Mouse (Mus musculus) limb, embryonic 14.5 days (tissue): ENCODE data around the gene Ccdc38. TPM values are rescaled to one million over a fixed set of nuclear protein-coding genes. Genes with fewer than 3 reads are reported as not detected.

Experiments used
- ATAC-seq: fragments of 200-750 bp; cut with Nextera tagmentation; 2 replicates; pipeline ENCODE4 v1.8.0; 2017; ENCODE audit warnings: low read depth, moderate number of reproducible peaks, moderate TSS enrichment; ENCODE audit not compliant: low FRiP score
- DNase-seq: peaks from one replicate; pipeline ENCODE4 v3.0.0-alpha.2; 2015; ENCODE audit warnings: low spot score
- H3K27ac ChIP-seq: fragments of 300-500 bp; sonication (generic); replicated peaks from 2 replicates; pipeline ENCODE4 v1.5.1; 2014; ENCODE audit warnings: low read depth, mild to moderate bottlenecking, low read length, moderate library complexity, mixed read lengths
- H3K27me3 ChIP-seq: fragments of 300-500 bp; sonication (generic); 2 replicates; pipeline ENCODE4 v1.6.1; 2014; ENCODE audit warnings: low read length, mixed read lengths; ENCODE audit not compliant: control insufficient read depth, insufficient read depth
- H3K36me3 ChIP-seq: fragments of 300-500 bp; sonication (generic); 2 replicates; pipeline ENCODE4 v1.6.1; 2014; ENCODE audit warnings: mild to moderate bottlenecking, low read length, moderate library complexity, mixed read lengths; ENCODE audit not compliant: control insufficient read depth, insufficient read depth
- H3K4me1 ChIP-seq: fragments of 300-500 bp; sonication (generic); 2 replicates; pipeline ENCODE4 v1.6.1; 2014; ENCODE audit warnings: antibody characterized with exemption, low read length, mixed read lengths; ENCODE audit not compliant: control insufficient read depth, insufficient read depth
- H3K4me2 ChIP-seq: fragments of 300-500 bp; sonication (generic); replicated peaks from 2 replicates; pipeline ENCODE4 v1.6.1; 2014; ENCODE audit warnings: low read depth, mild to moderate bottlenecking, low read length, moderate library complexity; ENCODE audit not compliant: severe bottlenecking
- H3K4me3 ChIP-seq: fragments of 300-500 bp; sonication (generic); replicated peaks from 2 replicates; pipeline ENCODE4 v1.5.1; 2014; ENCODE audit warnings: low read length
- H3K9ac ChIP-seq: fragments of 300-500 bp; sonication (generic); 2 replicates; pipeline ENCODE4 v1.6.1; 2014; ENCODE audit warnings: mild to moderate bottlenecking, low read depth, low read length, moderate library complexity; ENCODE audit not compliant: severe bottlenecking
- H3K9me3 ChIP-seq: fragments of 300-500 bp; sonication (generic); 2 replicates; pipeline ENCODE4 v1.6.1; 2016; ENCODE audit warnings: low read length; ENCODE audit not compliant: control insufficient read depth
- POLR2A ChIP-seq: fragments of 200-500 bp; IDR thresholded peaks from 2 replicates; pipeline ENCODE4 v1.8.0; 2012; ENCODE audit warnings: inconsistent platforms, mild to moderate bottlenecking, moderate library complexity, borderline replicate concordance; ENCODE audit not compliant: insufficient read depth, insufficient read length; ENCODE audit errors: extremely low read depth
- WGBS: fragments of 180-500 bp; shearing (Covaris S2); extraction: QIAGEN DNeasy Blood & Tissue Kit; methylation state at CpG from one replicate; pipeline ENCODE4 v1.1.7; 2014; 5-methylcytosine and 5-hydroxymethylcytosine counted together
- polyA plus RNA-seq, 2 experiments: library from polyadenylated mRNA; depleted of rRNA in 1 of 2; stranded (reverse) in 1 of 2; unstranded in 1 of 2; fragments of >200 nt; fragmentation: Nextera tagmentation in 1 of 2; extraction: Ambion mirVana in 1 of 2; gene quantifications; 2 replicates each; pipeline versions ENCODE4 v1.2.1 to v1.2.3; 2012 to 2014

The Ccdc38 gene
- polyA plus RNA-seq, 2 experiments, result 0.01 to 0.39 TPM

GRCm38 (mm10) chr10:93595831-93596230, 55.4 kb downstream of the Ccdc38 start:
- no peak for ATAC-seq
- no peaks in the 10 kb centered on the region for H3K36me3 ChIP-seq
- no peak overlapping the region for H3K27ac ChIP-seq
- H3K9ac ChIP-seq, result no peak overlapping the region
- no peaks in the 10 kb centered on the region for H3K4me1 ChIP-seq
- no peak overlapping the region for H3K4me3 ChIP-seq
- no peak for TF ChIP-seq POLR2A
- DNase-seq, result no peak
- H3K27me3 ChIP-seq, result no peaks in the 10 kb centered on the region
- WGBS, result 51% methylated on average over 4 of the region's 4 CpGs
- no peaks in the 10 kb centered on the region for H3K9me3 ChIP-seq
- no peak overlapping the region for H3K4me2 ChIP-seq

DNA sequence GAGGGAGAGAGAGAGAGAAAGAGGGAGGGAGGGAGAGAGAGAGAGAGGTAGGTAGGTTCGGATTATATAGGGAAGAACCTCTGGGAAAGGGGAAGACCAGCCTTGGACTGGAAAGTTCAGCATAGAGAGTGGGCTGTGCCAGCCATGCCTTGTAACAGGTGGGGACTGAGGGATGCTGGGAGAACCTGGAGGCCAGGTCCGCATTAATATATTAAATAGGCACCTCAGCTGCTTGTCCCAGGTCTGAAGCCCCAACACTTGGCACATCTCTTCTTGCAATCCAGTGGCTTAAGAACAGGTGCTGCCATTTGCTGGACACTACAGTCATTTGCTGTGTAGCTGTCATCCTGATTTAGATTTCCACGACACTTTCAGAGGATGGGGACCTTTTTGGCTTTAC, 56.2 kb downstream of the Ccdc38 start:
- Histone ChIP-seq H3K9ac (no peak overlapping the region), H3K36me3 (no peaks in the 10 kb centered on the region), H3K4me3 (no peak overlapping the region), H3K9me3 (no peaks in the 10 kb centered on the region), H3K27me3 (no peaks in the 10 kb centered on the region), H3K27ac (no peak overlapping the region), H3K4me1 (no peaks in the 10 kb centered on the region), H3K4me2 (no peak overlapping the region)
- WGBS, result 83% methylated on average over 3 of the region's 3 CpGs
- ATAC-seq (no peak), DNase-seq (no peak)
- no peak for TF ChIP-seq POLR2A

DNA sequence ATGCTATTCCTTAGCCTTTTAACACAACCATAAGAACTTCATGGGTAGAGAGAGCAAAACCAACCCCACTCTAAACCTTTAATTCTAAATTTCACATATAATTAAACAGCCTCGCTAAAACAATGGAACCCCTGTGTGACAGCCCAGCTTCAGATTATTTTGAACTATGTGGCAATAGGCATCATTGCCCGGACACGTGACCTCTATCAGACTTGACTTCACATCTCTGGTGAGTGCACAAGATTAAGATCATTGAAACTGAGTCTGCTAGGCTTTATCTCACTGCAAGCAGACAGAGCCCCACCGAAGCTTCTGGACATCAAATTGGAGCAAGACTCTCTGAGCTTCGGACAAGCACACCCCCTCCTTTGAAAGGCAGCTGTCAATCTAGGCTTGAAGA, 61.9 kb downstream of the Ccdc38 start:
- Histone ChIP-seq H3K9me3 (0 out of 2 replicates have a peak, but pooled peaks cover 6% of the 10 kb centered on the region), H3K27me3 (no peaks in the 10 kb centered on the region), H3K9ac (no peak overlapping the region), H3K4me3 (no peak overlapping the region), H3K4me2 (no peak overlapping the region), H3K27ac (no peak overlapping the region), H3K4me1 (no peaks in the 10 kb centered on the region), H3K36me3 (no peaks in the 10 kb centered on the region)
- DNase-seq (no peak), ATAC-seq (no peak)
- no peak for TF ChIP-seq POLR2A
- 88% methylated on average over 5 of the region's 5 CpGs for WGBS

DNA sequence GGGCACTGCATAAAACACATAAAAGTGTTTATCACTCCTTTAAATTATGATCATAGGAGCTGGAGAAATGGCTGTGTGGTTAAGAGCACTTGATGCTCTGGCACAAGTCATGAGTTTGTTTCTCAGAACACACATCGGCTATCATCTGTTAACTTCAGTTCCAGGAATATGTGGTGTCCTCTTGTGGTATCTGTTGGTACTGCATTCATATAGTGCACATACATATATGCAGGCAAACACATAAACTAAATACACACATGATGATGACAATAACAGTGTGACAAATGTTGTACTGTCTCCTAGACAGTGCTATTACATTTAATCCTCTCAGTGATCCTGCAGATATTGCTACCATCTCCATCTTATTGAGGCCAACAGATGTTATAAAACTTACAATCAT, 62.8 kb downstream of the Ccdc38 start:
- H3K9ac ChIP-seq, result no peak overlapping the region
- H3K4me1 ChIP-seq, result no peaks in the 10 kb centered on the region
- WGBS, result 97% methylated on average over 1 of the region's 1 CpGs
- H3K36me3 ChIP-seq, result no peaks in the 10 kb centered on the region
- ATAC-seq, result no peak
- H3K9me3 ChIP-seq, result 0 out of 2 replicates have a peak, but pooled peaks cover 6% of the 10 kb centered on the region
- H3K4me2 ChIP-seq, result no peak overlapping the region
- no peak for TF ChIP-seq POLR2A
- DNase-seq, result no peak
- no peak overlapping the region for H3K27ac ChIP-seq
- H3K4me3 ChIP-seq, result no peak overlapping the region
- no peaks in the 10 kb centered on the region for H3K27me3 ChIP-seq

DNA sequence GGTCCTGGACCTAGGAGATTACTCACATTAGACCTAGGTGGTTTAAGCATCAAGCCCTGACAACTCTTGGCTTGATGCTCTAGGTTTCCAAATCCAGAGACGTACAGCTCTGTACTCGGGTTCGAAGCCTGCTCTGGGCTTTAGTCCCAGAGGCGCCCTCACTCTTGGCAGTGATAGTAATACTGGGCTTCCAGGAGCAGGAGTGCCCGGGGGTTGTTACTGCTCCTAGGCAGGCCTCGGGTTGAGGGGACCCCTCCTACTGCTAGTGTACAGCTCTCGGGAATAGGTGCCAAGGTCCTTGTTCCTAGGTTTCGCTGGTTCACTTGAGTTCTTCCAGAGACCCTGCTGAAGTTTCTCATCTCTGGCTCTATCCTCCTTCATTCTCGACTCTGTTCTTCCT, 65.9 kb downstream of the Ccdc38 start:
- TF ChIP-seq POLR2A, result no peak
- H3K9me3 ChIP-seq, result 0 out of 2 replicates have a peak, but pooled peaks cover 6% of the 10 kb centered on the region
- WGBS, result 86% methylated on average over 9 of the region's 9 CpGs
- no peak overlapping the region for H3K4me3 ChIP-seq
- no peaks in the 10 kb centered on the region for H3K36me3 ChIP-seq
- no peaks in the 10 kb centered on the region for H3K27me3 ChIP-seq
- H3K4me1 ChIP-seq, result no peaks in the 10 kb centered on the region
- no peak overlapping the region for H3K4me2 ChIP-seq
- H3K27ac ChIP-seq, result no peak overlapping the region
- no peak overlapping the region for H3K9ac ChIP-seq
- ATAC-seq (no peak), DNase-seq (no peak)

DNA sequence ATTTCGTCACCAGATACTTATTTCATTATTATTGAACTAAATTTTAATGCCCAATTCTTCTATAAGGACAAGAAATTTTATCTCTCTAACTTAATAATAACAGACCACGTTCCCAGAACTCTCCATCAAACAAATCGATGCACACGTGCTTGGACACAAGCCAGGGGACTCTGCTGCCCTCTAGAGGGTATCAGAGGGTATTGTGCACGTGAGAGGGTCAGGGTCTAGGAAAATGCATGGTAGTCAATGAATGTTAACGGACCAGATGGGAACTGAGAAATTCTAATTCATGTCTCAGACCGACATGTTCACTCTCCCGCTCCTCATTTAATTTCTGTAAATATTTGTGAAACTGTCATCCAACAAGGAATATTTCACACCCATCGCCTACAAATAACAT, 67.6 kb downstream of the Ccdc38 start:
- H3K36me3 ChIP-seq, result no peaks in the 10 kb centered on the region
- 55% methylated on average over 9 of the region's 9 CpGs for WGBS
- no peak overlapping the region for H3K27ac ChIP-seq
- ATAC-seq (no peak), DNase-seq (no peak)
- TF ChIP-seq POLR2A, result no peak
- no peak overlapping the region for H3K4me2 ChIP-seq
- H3K9me3 ChIP-seq, result 0 out of 2 replicates have a peak, but pooled peaks cover 4% of the 10 kb centered on the region
- H3K27me3 ChIP-seq, result no peaks in the 10 kb centered on the region
- H3K9ac ChIP-seq, result no peak overlapping the region
- H3K4me1 ChIP-seq, result no peaks in the 10 kb centered on the region
- H3K4me3 ChIP-seq, result no peak overlapping the region
